Mouse (Mus musculus): ENCODE data around the gene Ccng2. TPM values are rescaled to one million over a fixed set of nuclear protein-coding genes. Genes with fewer than 3 reads are reported as not detected.

The Ccng2 gene
- polyA plus RNA-seq (2012; rRNA removed) = 20.9 and 24.9 TPM in 2 replicates

DNA sequence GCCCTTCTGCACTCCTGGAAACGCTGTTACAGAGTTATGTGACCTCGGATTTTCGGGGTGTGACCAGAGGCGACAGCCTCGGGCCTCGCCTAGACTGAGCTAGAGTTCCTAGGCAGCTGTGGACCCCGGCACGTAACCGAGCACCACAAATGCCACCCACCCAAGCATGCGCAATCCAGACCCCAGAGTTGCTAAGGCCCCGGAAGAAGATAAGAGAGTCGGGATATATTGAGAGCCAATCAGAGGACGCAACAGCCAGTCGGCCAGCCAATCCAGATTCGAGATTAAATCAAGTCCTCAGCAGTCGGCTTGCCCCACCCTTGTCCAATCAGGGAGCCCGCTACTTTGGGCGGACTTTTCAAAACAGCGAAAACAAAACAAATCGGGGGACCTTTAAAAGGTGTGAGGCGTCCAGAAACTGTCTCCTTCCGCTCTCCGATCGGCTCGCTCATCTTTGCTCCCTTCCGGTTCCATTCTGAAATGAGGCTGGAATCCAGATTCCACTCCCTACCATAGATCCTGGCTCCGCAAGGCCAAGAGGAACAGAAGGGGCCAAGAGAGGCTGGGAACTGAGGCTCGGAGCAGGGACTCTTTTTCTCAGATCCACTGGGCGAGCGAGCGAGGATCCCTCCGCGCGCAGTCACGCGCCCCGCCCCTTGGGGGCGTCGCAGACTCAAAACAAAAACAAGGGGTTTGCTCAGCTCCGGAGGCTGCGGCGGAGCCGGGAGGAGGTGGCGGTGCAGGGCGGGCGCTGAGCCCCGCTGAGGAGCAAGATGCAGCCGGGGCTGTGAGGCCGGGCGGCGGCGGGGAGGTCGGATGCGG is at the start of gene Ccng2:
TSS of gene Ccng2 (plus strand) at position 375 of the 822 bp plus-strand sequence.
- peak; percentile 97 for DNase-seq (ENCODE audit: low read depth)

DNA sequence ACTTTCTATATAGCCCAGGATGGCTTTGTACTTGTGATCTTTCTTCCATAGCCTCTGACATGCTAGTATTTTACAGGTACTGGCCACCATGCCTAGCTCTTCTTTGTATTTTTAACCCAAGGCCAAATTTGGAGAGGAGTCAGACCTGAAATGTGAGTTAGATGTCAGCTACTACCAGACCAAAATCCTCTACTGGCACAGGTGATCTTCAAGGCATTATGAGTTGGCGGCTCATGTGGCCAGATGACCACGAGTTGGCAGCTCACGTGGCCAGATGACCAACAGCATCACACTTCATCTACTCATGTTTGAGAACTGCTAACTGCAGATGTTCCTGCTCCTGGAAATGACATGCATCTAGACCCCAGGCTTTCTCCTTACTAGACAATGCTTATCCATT is 48.7 kb upstream of the Ccng2 start:
- peak; percentile 49 for DNase-seq (ENCODE audit: low read depth)

DNA sequence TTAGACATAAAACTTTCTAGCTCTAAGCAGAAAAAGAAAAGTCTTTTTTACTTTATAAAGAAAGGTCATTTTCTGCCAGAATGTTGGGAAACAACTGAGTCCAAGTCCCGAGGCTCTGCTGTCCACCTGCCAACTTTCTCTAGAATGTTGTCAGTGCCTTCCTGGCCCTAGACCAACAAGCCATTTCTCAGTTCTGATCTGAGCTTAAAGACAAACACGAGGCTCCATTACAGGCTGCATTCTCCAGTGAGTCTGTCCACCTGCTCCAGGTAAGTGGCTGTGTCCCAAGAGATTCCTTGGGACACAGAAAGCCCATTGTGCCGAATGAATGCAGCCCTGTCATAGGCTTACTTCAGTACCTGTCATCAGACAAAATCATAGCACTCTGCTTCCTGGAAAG is 45.4 kb upstream of the Ccng2 start:
- peak; percentile 97 for DNase-seq (ENCODE audit: low read depth)

DNA sequence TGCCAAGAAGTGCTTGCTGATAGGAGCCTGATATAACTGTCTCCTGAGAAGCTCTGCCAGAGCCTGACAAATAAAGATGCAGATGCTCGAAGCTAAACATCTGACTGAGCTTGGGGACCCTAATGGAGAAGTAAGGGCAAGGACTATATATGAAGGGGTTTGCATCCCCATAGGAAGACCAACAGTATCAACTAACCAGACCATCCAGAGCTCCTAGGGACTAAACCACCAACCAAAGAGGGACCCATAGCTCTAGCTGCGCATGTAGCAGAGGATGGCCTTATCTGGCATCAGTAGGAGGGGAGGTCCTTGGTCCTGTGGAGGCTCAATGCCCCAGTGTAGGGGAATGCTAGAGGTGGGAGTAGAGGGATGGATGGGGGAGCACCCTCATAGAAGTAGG is 42.5 kb upstream of the Ccng2 start:
- DNase-seq (ENCODE audit: low read depth) = no peak

DNA sequence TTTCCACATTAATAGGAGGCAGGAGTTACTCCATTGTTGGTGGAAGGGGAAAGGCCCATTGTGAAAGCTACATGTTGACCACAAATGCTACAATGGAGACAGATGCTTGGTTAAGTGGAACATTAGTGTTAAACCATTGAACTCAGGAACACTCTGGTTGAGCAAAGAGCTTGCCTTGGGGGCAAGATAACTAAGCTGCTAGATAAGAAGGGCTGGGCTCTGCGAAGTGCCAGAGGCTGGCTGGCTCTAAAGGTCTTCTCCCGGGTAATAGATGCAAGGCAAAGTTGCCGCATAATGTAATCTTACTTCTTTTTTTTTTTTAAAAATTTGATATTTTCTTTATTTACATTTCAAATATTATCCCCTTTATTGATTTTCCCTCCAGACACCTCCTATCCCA is 39.9 kb upstream of the Ccng2 start:
- no peak for DNase-seq (ENCODE audit: low read depth)

DNA sequence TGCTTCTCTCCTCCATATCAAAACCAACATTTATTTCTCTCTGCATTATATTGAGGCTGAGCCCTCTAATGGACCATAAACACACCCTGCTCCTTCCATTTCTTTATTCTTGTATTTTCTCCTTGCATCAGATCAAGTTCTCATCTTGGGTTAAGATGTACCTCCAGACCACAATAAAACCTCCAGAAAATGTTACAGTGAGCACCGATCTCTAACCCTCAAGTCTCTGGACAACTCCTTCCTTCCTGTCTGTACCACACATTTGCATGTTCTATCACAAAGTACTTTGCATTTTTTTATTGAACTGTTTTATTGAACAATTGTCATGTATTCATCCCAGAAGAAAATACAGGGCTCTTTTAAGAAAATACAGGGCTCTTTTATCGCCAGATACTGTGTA is 37.5 kb upstream of the Ccng2 start:
- no peak for DNase-seq (ENCODE audit: low read depth)

DNA sequence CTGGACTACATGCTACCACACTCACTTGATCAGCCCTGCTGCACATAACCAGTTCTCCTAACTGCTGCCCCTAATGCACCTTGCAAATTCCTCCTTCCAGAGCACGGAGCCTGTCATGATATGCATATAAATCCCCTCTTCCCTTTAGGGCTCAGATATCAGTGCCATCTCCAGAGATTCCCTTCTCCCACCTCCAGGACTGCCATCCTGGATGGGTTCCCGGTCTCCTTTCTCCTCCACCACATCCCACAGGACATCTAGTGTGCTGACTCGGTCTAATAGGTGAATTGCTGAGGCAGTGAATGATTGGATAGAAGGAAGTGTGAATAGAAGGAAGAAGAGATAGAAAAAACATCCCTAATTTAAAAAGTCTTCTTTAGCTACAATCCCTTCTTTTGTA is 35.3 kb upstream of the Ccng2 start:
- no peak for DNase-seq (ENCODE audit: low read depth)

DNA sequence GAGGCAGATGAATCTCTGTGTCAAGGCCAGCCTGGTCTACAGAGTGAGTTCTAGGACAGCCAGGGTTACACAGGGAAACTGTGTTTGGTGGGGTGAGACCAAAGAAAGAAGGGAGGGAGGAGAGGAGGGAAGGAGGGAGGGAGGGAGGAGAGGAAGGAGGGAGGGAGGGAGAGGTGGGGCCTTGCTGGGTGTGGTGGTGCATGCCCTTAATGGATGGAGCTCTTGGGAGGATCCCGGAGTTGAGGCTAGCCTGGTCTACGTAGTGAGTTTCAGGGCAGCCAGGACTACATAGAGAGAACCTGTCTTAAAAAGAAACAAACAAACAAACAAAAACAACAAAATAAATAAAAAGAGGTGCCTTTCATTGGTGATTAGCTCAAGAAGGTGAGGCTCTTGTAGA is 34.2 kb upstream of the Ccng2 start:
- no peak for DNase-seq (ENCODE audit: low read depth)

DNA sequence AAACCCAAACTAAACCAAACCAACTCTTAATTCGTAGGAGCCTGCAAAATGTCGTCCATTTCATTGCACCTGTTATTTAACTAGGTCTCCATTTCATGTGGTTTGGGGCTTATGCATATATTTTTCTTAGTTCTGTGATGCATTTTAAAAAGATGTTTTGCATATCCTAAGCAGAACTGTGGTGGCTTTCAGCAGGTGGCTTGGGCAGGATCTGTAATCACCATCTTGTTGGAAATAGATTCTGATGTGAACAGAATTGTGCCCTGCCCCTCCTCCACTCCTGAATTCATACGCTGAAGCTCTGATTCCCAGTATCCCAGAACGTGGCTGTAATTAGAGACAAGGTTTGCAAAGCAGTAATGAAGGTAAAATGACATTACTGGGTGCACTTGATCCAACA is 32.9 kb upstream of the Ccng2 start:
- DNase-seq (ENCODE audit: low read depth) = no peak

DNA sequence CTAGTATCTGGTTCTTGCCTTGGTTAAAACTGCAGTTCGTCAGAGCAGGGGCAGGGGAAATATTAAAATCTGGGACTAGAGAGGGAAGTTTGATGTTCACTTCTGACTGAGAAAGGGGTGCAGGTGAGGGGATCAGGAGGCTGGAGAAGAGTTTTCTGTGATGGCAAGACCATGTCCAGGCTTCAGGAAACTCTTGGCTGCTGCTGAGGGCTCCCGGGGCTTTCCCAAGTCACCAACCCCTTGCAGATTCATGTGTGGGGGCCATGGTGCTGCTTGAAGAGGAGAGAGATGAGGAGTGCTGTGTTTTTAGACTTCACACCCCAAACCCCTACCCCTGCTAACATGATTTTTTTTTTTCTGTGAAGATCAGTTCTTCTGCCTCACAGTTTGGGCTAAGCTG is 32.5 kb upstream of the Ccng2 start:
- no peak for DNase-seq (ENCODE audit: low read depth)

DNA sequence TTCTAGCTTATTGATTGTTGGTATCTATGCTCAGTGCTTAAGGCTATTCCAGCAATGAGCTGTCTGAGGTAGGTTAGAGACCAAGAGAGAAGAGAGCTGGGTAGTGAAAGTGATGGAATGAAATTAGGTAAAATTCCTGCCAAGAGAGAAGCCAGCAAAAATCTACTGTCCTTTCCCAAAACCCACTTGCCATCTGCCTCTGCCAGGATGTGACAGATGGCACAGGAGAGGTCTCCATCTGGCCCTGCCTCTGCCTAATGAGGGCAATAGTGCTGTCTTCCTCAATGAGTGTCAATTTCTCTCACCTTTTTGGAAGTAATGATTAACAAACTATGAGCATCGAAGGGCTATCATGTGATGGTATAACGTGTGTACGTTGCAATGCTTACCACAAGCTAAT is 31.2 kb upstream of the Ccng2 start:
- DNase-seq (ENCODE audit: low read depth) = no peak

DNA sequence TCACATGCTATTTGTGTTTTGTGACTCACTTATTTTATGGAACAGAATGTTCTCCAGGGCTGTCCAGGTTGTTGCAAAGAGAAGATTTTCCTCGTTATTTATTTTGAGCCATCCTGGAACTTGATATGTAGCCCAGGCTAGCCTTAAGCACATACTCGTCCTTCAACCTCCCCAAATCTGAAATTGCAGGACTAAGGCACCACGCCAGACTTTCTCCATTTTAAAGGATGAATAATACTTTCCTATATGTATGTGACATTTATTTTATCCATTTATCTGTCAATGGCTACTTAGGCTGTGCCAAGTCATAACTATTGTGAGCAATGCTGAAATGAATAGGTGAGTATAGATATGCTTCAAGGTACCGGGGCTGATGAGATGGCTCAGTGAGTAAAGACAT is 30.5 kb upstream of the Ccng2 start:
- no peak for DNase-seq (ENCODE audit: low read depth)

DNA sequence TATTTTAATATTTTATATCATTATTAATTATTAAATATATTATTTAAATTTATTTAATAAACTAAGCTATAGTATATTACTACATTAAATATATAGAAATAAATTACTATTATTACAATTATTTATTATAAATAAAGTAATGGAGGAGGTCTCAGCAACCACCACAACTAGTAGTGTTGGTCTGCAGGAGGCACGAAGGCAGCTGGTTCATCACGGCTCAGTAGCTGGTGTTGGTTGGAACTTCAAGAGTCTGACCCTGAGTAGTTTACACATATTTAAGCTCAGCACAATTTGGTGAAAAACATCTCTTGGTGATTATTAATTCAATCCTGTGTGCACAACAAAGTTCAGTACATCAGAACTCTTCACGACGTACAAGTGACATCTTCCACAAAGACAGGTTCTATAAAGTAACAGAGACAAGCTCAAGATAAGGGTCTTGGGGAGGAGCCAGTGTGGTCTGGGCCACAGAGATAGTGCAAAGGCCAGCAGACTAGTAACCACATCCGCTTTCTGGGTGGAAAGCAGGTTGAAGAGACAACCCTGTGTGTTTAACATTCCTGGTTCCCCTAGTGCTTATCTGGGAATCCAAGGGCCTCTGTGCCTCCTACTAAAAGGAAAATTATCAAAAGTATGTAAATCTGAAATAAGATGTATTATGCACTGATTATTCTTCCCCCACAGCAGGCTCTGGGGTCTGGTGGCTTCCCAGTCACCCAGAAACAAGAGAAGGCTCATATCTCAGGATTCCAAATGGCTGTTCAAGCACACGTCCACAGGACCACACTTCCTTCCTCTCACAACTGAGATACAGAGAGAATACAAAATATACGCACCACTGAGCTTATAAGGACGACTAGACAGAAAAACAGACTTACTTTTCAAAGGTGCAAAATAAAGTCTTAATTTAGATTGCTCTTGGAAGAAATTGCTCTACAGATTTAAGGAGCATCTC is 27.2 kb upstream of the Ccng2 start:
- DNase-seq (ENCODE audit: low read depth) = no peak

DNA sequence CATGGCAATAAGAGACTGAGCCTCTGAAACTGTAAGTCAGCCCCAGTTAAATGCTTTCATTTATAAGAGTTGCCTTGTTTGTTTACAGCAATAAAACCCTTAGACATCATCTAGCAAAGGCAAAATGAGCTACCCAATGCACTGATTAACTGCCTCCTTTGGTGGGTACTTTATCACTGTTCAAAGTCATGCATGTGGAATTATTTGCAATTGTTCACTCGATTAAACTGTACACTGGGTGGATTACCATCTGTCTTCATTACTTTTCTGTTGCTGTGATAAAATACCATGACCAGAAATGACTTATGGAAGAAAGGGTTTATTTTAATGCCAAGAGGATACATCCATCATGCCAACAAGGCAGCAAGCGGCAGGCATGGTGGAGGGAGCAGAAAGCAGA is 21.8 kb upstream of the Ccng2 start:
- no peak for DNase-seq (ENCODE audit: low read depth)

DNA sequence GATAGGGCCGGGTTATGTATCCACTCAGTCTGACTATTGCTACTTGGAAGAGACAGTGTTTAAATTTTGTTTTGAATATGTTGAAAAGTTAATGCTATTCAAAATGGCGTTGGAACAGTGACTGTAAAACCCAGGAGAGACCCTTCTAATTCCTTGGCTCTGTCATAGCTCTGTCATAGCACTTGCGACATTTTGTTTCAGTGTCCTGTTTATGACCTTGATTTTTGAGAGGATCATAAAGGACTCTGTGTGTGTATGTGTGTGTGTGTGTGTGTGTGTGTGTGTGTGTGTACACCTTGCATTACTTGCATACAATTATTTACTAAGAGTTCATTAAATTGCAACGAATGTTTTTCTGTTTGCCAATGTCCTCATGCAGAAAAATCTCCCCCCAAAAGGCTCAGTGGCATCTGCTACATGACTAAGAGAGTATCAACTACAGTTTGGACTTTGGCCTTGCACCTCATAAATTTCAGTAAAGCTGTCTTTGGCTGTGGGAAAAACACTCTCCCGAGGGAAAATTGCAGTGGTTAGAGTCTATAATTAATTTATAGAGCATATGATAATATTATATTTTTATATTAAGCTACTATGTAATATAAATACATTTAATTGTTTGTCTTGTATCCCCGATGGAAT is 17.0 kb upstream of the Ccng2 start:
- DNase-seq (ENCODE audit: low read depth) = no peak

DNA sequence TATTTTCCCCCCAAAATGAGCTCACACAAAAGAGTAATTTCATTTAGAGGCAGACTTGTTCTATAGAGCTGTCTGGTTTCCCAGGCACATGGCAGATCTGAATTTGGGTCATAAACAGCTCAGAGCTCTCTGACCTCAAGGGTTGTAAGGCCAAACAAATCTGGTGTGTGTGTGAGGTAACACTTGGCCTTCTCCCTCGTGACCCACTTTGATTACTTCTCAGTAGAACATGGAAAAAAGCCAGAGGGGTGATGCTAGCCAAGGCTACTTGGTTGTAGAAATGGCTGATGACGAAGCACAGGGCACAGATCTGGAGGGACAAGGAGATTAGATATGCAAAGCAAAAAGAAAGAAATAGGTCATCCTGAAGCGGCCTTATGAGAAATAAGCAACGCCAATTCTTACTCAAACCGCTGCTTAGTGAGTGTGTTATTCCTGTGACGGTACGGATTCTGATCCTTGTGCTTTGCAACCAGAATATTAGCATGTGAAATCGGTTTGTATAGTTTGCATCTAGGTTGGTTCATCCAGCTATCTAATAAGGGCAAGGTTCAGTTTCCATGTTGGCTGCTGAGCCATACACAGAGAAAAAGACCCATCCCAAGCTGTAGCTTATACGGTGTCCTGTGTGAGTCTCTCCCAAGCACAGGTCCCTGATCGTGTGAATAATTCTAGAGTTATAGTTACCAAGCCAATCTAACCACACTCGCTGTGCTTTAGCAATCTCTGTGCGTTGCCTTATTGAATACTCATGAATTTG is 15.9 kb upstream of the Ccng2 start:
- DNase-seq (ENCODE audit: low read depth) = no peak

DNA sequence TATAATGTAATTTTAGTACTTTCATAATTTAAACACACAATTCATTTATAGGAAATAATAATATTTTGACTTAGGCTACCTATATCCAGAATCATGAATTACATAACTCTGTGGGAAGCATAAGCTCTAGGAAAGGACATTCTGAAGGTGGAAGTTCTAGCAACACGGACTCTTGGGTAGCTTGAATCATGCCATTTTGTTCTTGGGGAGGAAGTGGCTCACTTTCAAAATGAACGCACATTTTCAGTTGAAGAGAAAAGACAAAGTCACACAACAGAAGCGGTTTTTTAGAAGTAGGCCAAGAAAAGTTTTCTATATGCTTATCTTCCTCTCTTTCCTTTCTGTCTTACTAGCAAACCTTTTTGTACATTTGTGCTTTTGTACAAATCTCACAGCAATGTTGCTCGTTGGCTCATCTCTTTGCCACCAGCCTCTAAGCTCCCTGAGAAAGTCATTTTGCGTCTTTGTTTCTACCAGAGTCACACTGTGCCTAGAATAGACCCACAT is 11.2 kb upstream of the Ccng2 start:
- DNase-seq (ENCODE audit: low read depth) = no peak

DNA sequence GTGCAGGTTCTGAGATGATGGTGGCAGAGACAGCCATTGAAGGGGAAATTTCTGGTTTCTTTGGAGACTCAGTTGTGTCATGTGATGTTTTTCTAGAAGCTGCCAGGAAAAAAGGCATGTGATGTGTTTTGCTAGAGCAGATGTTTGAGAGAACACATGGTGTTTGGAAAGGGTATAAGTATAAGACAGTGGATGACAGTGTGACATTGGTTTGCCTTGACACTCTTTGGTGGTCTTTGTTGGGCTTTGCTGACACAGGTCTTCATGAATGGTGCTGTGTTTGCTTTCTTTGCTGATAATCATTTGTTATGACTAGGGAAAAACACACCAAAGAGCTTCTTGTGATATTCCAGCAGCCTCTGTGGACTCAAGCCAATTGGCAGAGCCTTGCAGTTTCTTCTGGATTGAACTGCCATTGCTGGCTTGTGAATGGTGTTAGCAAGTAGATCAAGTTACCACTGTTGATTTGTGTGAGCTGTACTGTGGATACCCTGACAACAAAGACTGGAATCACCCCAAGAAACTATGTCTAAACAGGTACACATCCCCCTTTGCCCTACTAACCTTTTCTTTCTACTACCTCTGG is 10.1 kb upstream of the Ccng2 start:
- no peak for DNase-seq (ENCODE audit: low read depth)

DNA sequence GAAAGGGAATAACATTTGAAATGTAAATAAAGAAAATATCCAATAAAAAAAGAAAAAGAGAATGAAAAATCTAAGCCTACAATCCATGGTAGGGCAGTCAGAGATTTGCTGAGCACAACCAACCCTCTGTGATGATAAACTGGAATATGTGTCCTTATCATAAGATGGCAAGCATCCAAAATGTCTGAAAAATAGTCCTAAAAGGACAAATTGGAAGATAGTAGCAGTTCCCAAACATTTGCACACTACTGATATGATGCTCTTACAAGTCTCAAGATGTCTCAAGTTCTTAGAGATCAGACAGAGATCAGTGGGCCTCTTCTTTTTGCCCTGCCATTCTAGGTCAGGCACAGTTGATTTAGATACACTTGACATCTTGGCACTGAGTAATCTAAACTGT is 7.7 kb upstream of the Ccng2 start:
- DNase-seq (ENCODE audit: low read depth) = no peak

DNA sequence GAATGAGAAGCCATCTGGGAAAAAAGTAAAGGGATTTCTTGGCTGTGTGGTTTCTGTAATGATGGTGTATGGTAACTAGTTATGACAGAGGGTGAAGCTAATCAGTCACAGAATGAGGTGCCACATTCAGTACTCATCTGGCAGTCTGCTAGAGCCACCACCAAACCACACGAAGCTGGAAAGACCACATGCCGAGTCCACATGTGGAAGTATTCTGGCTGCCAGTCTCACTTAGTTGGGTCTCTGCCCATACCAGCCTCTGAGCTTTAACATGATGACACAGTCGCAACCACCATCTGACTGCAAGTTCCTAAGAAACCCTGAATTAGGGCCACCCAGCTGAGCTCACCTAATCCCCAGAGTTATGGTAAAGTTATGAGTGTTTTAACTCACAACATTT is 6.1 kb upstream of the Ccng2 start:
- DNase-seq (ENCODE audit: low read depth) = no peak

DNA sequence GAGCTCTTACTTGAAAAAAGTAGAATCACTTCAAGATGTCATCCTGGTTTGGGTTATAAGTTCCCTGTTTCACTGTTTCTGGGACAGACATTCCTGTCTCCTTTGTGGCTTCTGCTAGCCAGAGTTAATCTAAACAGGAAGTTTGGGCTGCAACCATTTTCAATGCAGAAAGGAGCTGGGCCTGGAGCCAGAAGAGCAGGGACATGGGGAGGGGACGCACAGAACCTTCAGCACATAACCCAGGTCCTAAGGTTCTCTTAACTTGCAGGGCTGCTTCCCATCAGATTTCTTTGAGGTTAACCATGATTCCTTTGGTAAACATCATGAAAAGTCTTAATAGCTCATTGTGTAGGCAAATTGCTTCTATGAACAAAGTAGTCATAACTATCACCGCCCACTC is 4.3 kb upstream of the Ccng2 start:
- DNase-seq (ENCODE audit: low read depth) = no peak

All from gonadal fat pad, adult 2 months (tissue).